Mouse (Mus musculus) intestine, embryonic 14.5 days (tissue): Measurements from ENCODE around the gene Gm26620. TPM values are rescaled to one million over a fixed set of nuclear protein-coding genes. Genes with fewer than 3 reads are reported as not detected.

Source experiments
- ATAC-seq: fragments of 200-750 bp; cut with Nextera tagmentation; replicated peaks from 2 replicates; pipeline ENCODE4 v1.8.0; 2017; ENCODE audit warnings: low read depth, moderate number of reproducible peaks, moderate TSS enrichment, moderate library complexity; ENCODE audit not compliant: low FRiP score, low TSS enrichment
- DNase-seq: peaks from one replicate; pipeline ENCODE4 v3.0.0-alpha.2; 2018; ENCODE audit warnings: low spot score
- H3K27ac ChIP-seq: fragments of 300-500 bp; sonication (generic); 2 replicates; pipeline ENCODE4 v1.5.1; 2014; ENCODE audit warnings: low read depth, mild to moderate bottlenecking, control low read depth
- H3K27me3 ChIP-seq: fragments of 300-500 bp; sonication (generic); replicated peaks from 2 replicates; pipeline ENCODE4 v1.6.1; 2014; ENCODE audit warnings: low read length, control low read depth; ENCODE audit not compliant: control insufficient read depth, insufficient read depth
- H3K36me3 ChIP-seq: fragments of 300-500 bp; sonication (generic); 2 replicates; pipeline ENCODE4 v1.6.1; 2014; ENCODE audit warnings: low read length, control low read depth; ENCODE audit not compliant: control insufficient read depth, insufficient read depth
- H3K4me1 ChIP-seq: fragments of 300-500 bp; sonication (generic); replicated peaks from 2 replicates; pipeline ENCODE4 v1.6.1; 2014; ENCODE audit warnings: low read length, control low read depth, mixed read lengths; ENCODE audit not compliant: control insufficient read depth, insufficient read depth
- H3K4me2 ChIP-seq: fragments of 300-500 bp; sonication (generic); 2 replicates; pipeline ENCODE4 v1.6.1; 2014; ENCODE audit warnings: low read length
- H3K4me3 ChIP-seq: fragments of 300-500 bp; sonication (generic); 2 replicates; pipeline ENCODE4 v1.5.1; 2014; ENCODE audit warnings: low read depth, low read length, control low read depth, mixed read lengths
- H3K9ac ChIP-seq: fragments of 300-500 bp; sonication (generic); 2 replicates; pipeline ENCODE4 v1.6.1; 2014; ENCODE audit warnings: mild to moderate bottlenecking, low read length
- H3K9me3 ChIP-seq: fragments of 300-500 bp; sonication (generic); 2 replicates; pipeline ENCODE4 v1.6.1; 2016; ENCODE audit warnings: low read length, control low read depth; ENCODE audit not compliant: control insufficient read depth
- WGBS: fragments of 180-500 bp; shearing (Covaris S2); extraction: QIAGEN DNeasy Blood & Tissue Kit; methylation state at CpG from one replicate; pipeline ENCODE4 v1.1.7; 2014; 5-methylcytosine and 5-hydroxymethylcytosine counted together
- polyA plus RNA-seq: library from polyadenylated mRNA; unstranded; fragments of >200 nt; fragmentation: Nextera tagmentation; extraction: Ambion mirVana; gene quantifications from 2 replicates; pipeline ENCODE4 v1.2.1, GENCODE M21; 2014

Gene Gm26620
- polyA plus RNA-seq, 1 experiment from 2014 or later: 1.1 TPM

DNA sequence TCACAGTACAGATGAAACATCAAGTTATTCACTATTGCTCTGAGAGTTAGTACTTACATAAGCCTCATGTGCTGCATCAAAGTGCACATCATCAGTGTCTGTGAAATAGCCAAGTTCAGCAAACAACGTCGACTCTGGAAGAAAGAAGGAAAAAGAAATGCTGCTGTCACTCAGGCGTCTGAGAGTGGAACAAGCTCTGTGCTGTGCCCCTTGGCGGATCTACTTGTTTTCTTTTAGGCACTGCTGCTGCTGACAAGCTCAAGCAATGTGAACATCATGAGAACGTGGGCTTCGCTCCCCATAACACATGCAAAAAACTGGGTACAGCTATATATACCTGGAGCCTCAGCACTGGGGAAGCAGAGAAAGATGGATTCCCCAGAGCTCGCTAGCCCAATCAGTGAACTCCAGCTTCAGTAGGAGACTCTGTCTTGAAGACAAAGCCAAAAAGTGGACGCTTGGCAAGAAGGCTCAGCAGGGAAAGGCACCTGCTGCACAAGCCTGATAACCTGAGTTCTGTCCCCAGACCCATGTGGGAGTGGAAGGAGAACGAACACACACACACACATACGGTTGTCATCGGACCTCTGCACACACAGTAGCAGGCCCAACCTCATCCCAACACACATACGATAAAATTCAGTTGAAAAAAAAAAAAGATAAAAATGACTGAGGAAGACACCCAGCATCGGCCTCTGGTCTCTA is 29.7 kb upstream of the Gm26620 start:
- DNase-seq: no peak
- 86% methylated on average over 13 of the region's 13 CpGs for WGBS

DNA sequence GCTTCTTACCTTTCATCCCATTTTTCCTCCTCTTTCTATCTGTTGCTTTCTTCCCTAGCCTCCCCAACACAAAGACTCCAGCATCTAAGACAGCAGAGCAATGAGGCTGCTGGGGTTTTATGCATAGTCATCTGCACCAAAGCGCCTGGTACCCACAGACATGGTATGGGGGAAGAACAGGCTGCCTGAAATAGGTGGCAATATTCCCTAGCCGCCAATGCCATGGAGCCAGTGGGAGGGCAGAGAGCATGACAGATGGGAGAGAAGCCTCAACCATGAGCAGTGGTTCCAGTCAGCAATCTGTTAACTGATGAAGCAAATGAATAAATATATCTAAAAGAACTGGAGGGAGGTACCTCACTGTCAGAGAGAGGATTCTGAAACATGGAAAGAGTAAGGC is 27.5 kb upstream of the Gm26620 start:
- H3K4me2 ChIP-seq: no peak overlapping the region
- no peak overlapping the region for H3K27ac ChIP-seq
- H3K27me3 ChIP-seq: no peaks in the 10 kb centered on the region
- no peaks in the 10 kb centered on the region for H3K9me3 ChIP-seq
- no peak overlapping the region for H3K9ac ChIP-seq
- no peak overlapping the region for H3K4me3 ChIP-seq
- no peaks in the 10 kb centered on the region; the same call in 1 of the 2 replicates for H3K4me1 ChIP-seq
- no peak for ATAC-seq
- H3K36me3 ChIP-seq: peaks cover under 1% of the 10 kb centered on the region; the same call in 1 of the 2 replicates
- no peak for DNase-seq
- WGBS: 89% methylated on average over 2 of the region's 2 CpGs

More for the DNA sequence above, 29.7 kb upstream of the Gm26620 start:
- H3K9ac ChIP-seq: no peak overlapping the region
- no peak overlapping the region for H3K4me2 ChIP-seq
- no peaks in the 10 kb centered on the region for H3K4me1 ChIP-seq
- H3K4me3 ChIP-seq: no peak overlapping the region
- no peak for ATAC-seq
- H3K36me3 ChIP-seq: peaks cover 5% of the 10 kb centered on the region; the same call in 1 of the 2 replicates
- no peaks in the 10 kb centered on the region for H3K27me3 ChIP-seq
- no peaks in the 10 kb centered on the region for H3K9me3 ChIP-seq
- no peak overlapping the region for H3K27ac ChIP-seq

DNA sequence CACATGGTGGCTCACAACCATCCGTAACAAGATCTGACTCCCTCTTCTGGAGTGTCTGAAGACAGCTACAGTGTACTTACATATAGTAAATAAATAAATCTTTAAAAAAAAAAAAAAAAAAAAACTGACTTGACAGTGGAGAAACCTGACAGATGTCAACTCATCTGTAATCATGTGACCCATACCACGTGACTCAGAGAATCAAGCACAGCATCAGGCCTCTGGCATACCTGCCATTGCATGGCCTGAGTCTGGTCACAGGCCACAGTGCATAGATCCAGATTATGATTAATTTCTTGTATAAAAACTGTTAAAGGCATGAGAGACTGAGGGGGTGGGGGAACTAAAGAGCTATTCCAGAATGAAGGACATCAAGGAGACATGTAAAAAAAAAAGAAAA is 26.0 kb upstream of the Gm26620 start:
- no peak overlapping the region for H3K27ac ChIP-seq
- H3K36me3 ChIP-seq: no peaks in the 10 kb centered on the region
- ATAC-seq: no peak
- no peak overlapping the region for H3K9ac ChIP-seq
- 75% methylated on average over 1 of the region's 2 CpGs for WGBS
- H3K4me2 ChIP-seq: no peak overlapping the region
- H3K9me3 ChIP-seq: no peaks in the 10 kb centered on the region
- no peak for DNase-seq
- no peaks in the 10 kb centered on the region for H3K27me3 ChIP-seq
- H3K4me3 ChIP-seq: no peak overlapping the region
- H3K4me1 ChIP-seq: peaks cover 3% of the 10 kb centered on the region; the same call in 1 of the 2 replicates

DNA sequence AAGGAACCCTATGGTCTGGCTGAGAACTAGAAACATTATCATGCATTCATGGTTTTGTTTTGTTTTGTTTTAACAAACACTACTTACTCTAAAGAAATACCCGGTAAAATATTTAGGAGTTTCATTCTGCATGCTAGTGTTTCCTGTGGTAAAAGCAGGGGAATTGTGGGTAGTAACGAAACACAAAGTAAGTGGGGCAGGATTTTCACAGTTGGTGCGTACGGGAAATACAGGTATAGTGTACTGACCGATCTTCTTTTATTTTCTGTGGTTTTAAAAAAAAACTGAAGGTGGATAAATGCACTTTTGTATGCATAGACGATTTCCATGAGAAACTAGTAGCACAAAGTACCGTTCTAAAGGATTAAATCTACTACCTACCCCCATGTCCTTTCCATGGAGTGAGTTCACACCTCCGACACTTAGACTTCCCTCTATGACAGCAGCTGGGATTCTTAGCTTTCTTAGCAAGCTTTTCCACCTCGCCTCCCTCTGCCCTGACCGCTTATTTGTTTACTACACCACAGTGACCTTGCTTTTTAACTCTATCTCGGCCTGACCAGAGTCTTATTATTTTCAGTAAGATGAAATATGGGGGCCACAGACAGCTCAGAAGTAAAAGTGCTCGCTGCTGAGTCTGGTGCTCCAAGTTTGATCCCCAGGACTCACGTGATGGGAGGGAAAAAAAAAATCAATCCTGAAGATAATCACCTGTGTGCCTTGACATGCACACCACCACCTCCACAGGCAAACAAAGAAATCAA is 23.0 kb upstream of the Gm26620 start:
- H3K9ac ChIP-seq: no peak overlapping the region
- H3K4me1 ChIP-seq: peaks cover 11% of the 10 kb centered on the region
- no peak overlapping the region for H3K4me3 ChIP-seq
- no peaks in the 10 kb centered on the region for H3K27me3 ChIP-seq
- WGBS: 61% methylated on average over 13 of the region's 13 CpGs
- DNase-seq (no peak), ATAC-seq (no peak)
- no peaks in the 10 kb centered on the region for H3K36me3 ChIP-seq
- no peak overlapping the region for H3K27ac ChIP-seq
- no peak overlapping the region for H3K4me2 ChIP-seq
- no peaks in the 10 kb centered on the region for H3K9me3 ChIP-seq

DNA sequence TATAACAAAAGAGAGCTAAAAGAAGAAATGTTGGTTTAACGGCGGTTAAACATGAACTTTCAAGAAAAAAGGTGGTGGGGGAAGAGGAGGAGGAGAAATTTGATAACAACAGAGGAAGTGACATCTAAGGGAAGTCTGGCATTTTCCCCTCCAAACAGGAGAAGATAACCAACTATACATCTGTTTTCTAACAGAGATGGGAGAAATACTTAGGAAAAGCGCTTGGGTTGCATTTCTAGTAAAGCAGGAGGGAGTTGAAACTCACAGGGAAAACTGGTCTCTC is 22.5 kb upstream of the Gm26620 start:
- WGBS: 67% methylated on average over 3 of the region's 3 CpGs
- no peaks in the 10 kb centered on the region for H3K9me3 ChIP-seq
- H3K4me2 ChIP-seq: no peak overlapping the region
- H3K27ac ChIP-seq: no peak overlapping the region
- H3K4me1 ChIP-seq: peaks cover 13% of the 10 kb centered on the region
- no peaks in the 10 kb centered on the region for H3K27me3 ChIP-seq
- no peak overlapping the region for H3K9ac ChIP-seq
- no peaks in the 10 kb centered on the region for H3K36me3 ChIP-seq
- no peak for DNase-seq
- ATAC-seq: no peak
- no peak overlapping the region for H3K4me3 ChIP-seq

DNA sequence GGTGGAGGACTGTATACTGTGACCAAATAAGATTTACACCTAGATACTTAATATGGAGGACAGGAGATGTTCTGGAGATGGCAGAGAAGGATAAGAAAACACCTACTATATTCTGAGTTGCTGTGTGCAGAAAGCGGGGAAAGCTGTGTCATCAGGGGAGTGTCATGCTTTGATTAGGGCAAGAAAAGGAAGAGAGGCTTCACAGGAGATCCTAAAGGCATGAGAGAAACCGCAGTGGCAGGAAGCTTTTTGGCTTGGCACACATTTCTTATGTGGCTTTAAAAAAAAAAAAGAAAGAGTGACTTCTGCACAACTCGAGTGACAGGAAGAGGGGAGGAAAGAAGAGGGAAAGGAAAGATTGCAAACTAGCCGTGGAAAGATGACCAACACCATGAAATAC is 21.8 kb upstream of the Gm26620 start:
- no peak overlapping the region for H3K4me3 ChIP-seq
- H3K27ac ChIP-seq: no peak overlapping the region
- DNase-seq (no peak), ATAC-seq (no peak)
- WGBS: 60% methylated on average over 4 of the region's 4 CpGs
- peaks cover 13% of the 10 kb centered on the region for H3K4me1 ChIP-seq
- no peaks in the 10 kb centered on the region for H3K36me3 ChIP-seq
- H3K9me3 ChIP-seq: no peaks in the 10 kb centered on the region
- H3K9ac ChIP-seq: no peak overlapping the region
- no peaks in the 10 kb centered on the region for H3K27me3 ChIP-seq
- no peak overlapping the region for H3K4me2 ChIP-seq

DNA sequence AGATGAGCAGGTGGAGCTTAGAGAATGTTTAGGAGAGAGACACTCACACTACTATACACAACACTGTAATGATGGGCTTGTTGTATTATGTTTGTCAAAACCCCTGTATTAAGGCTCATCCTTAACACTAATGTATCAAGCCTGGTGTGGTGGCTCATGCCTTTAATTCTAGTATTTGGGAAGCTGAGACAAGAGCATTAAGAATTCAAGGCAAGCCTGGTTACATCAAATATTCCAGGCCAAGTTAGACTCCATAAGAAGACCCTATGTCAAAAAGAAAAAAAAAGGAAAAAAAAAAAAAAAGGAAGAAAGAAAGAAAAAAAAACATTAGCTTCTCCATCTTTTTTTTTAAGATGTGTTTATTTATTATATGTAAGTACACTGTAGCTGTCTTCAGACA is 20.6 kb upstream of the Gm26620 start:
- no peak for ATAC-seq
- no peak overlapping the region for H3K9ac ChIP-seq
- no peak for DNase-seq
- H3K9me3 ChIP-seq: no peaks in the 10 kb centered on the region
- H3K4me3 ChIP-seq: no peak overlapping the region
- no peak overlapping the region for H3K4me2 ChIP-seq
- H3K27me3 ChIP-seq: no peaks in the 10 kb centered on the region
- H3K36me3 ChIP-seq: no peaks in the 10 kb centered on the region
- H3K4me1 ChIP-seq: peaks cover 13% of the 10 kb centered on the region
- H3K27ac ChIP-seq: no peak overlapping the region

DNA sequence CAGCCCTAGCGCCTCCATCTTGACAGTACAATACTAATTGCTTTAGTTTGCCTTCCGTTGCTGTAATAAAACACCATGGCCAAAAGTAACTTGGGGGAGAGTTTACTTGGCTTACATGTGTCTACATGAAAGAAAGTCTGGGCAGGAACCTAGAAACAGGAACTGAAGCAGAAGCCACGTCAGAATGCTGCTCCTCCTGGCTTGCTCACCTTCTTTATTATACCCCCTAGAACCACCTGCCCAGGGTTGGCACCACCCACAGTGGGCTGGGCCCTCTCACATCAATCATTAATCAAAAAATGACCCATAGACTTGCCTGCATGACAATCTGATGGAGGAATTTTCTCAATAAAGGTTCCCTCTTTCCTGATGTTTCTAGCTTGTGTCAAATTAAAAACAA is 20.1 kb upstream of the Gm26620 start:
- H3K27me3 ChIP-seq: no peaks in the 10 kb centered on the region
- H3K9ac ChIP-seq: no peak overlapping the region

DNA sequence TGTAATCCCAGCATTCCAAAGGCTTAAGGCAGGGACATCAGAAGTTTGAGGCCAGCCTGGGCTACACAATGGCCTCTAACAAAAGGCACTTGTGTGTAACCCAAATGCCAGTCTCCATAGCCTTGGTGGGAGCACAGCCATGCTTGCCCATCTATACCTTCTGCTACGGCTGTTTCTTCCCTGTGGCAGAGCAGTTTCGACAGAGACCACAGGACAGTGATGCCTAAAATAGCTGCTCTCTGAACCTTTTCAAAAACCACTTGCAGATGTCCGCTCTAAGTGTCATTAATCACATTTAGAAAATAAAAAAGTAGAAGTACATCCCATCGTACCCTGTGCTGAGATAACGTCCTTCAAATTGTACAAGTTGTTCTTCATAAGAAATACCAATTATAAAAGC is 19.5 kb upstream of the Gm26620 start:
- 78% methylated on average over 5 of the region's 5 CpGs for WGBS
- no peaks in the 10 kb centered on the region for H3K9me3 ChIP-seq

More for the DNA sequence above, 20.1 kb upstream of the Gm26620 start:
- no peak for ATAC-seq
- no peak for DNase-seq
- H3K4me3 ChIP-seq: no peak overlapping the region
- no peak overlapping the region for H3K27ac ChIP-seq
- 69% methylated on average over 3 of the region's 3 CpGs for WGBS
- H3K4me2 ChIP-seq: no peak overlapping the region
- no peaks in the 10 kb centered on the region for H3K9me3 ChIP-seq
- H3K4me1 ChIP-seq: peaks cover 16% of the 10 kb centered on the region
- H3K36me3 ChIP-seq: no peaks in the 10 kb centered on the region

More for the DNA sequence above, 19.5 kb upstream of the Gm26620 start:
- H3K27ac ChIP-seq: no peak overlapping the region
- H3K9ac ChIP-seq: no peak overlapping the region
- H3K4me1 ChIP-seq: peaks cover 16% of the 10 kb centered on the region
- H3K4me2 ChIP-seq: no peak overlapping the region
- ATAC-seq (no peak), DNase-seq (no peak)
- H3K27me3 ChIP-seq: no peaks in the 10 kb centered on the region
- no peaks in the 10 kb centered on the region for H3K36me3 ChIP-seq
- H3K4me3 ChIP-seq: no peak overlapping the region
